Mouse (Mus musculus) CD8-positive naive resting alpha-beta T cell, adult 57 days (primary cell): ENCODE measurements around the gene Jph3. TPM values are rescaled to one million over a fixed set of nuclear protein-coding genes. Genes with fewer than 3 reads are reported as not detected.

Experiments
- total RNA-seq: library from RNA; stranded (reverse); gene quantifications from one replicate; pipeline ENCODE4 v1.2.4, GENCODE M21; 2023

The Jph3 gene
- not detected for total RNA-seq

DNA sequence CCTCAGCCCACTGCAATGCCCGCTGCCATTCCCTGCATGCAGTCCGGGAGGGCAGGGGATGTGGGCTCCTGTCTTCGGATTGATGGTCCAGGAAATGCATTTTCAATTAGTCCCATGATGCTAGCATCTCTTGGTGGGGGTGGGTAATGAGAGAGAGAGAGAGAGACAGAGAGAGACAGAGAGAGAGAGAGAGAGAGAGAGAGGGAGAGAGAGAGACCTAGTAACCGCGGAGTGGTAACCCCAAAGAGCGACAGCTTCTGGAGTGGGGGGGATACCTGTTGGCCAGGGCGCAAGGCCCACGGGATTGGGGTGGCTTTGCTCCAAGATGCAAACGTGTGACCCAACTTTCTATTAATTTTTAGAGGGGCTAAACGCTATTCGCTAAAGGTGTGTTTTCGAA, at the start of gene Jph3:
TSS of gene Jph3 (plus strand) at position 301 of the 400 bp plus-strand sequence.

DNA sequence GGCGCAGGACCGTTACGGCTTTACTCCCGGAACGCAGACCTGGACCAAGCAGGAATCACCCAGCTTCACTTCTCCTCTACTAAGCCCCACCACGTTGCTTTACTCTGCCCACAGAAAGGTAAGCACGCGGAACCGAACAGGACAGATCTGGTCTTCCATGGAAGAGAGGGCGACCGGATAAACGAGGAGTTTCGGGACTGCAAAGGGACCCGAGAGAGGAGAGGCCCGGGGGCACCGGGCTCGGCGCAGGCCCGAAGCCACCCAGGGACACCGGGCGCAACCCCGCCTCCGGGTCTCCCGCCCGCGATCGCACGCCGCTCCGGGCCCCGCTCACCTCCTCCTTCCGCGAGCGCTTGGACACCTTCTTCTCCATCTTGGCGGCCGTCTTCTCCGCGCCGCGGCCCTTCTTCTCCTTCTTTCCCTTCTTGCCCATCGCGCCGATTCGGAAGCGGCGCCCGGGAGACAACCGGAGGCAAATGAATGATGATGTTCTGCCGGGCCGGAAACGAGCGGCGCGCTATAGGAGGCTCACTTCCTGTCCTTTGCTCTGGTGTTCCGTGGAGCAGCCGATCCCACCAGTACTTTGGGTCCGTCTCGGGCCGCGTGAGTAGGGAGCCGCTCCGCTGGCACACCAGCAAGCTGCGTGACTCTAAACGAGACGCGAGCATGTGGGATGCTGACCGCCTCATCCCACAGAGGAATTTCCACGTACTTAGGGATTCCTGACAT, 99.8 kb downstream of the Jph3 start, which contains the start of gene Klhdc4:
TSS of gene Klhdc4 (minus strand) at position 522 of the 729 bp plus-strand sequence.

Other genes starting within 250 kb of the Jph3 start
- not detected for gene 1700018B08Rik, start 185.3 kb upstream of the Jph3 start, total RNA-seq
- gene Fbxo31, start 150.8 kb upstream of the Jph3 start, total RNA-seq: 20.4 TPM
- gene Map1lc3b, start 139.3 kb upstream of the Jph3 start, total RNA-seq: 192 TPM
- gene Zcchc14, start 76.7 kb upstream of the Jph3 start, total RNA-seq: not detected
- 65.3 TPM for gene Klhdc4, start 99.9 kb downstream of the Jph3 start, total RNA-seq
- 57.9 TPM for gene Slc7a5, start 178.1 kb downstream of the Jph3 start, total RNA-seq
- gene Car5a, start 215.3 kb downstream of the Jph3 start, total RNA-seq: not detected
- gene Banp, start 220.1 kb downstream of the Jph3 start, total RNA-seq: 76.7 TPM